Mouse (Mus musculus) mouse trophoblast stem cell (cell line): ENCODE measurements at regions not wholly inside any gene's neighbourhood (a gene's known extent, or its start where the extent isn't known, plus 50 kb on each side); places are given as distances from the start of the nearest gene placed in this dataset.

Source experiments
- in situ Hi-C, 2 experiments: fragments of 300-500 bp; cut with MseI, MboI; formaldehyde crosslinking; loops; 2 replicates in 1 of 2; 3 replicates in 1 of 2; pipeline ENCODE4 v1.15.1; 2025

- in situ Hi-C loops, result no loop called here
Observed at GRCm38 (mm10) chr6:100176914-100177560, 110.2 kb downstream of the Rybp start.

GRCm38 (mm10) chr6:100170711-100171348 lies 116.5 kb downstream of the Rybp start:
- in situ Hi-C loops, result no loop called here

GRCm38 (mm10) chr6:100167321-100167720 lies 120.0 kb downstream of the Rybp start:
- in situ Hi-C loops, result no loop called here

GRCm38 (mm10) chr6:100165746-100166145 lies 121.5 kb downstream of the Rybp start:
- in situ Hi-C loops, result no loop called here

GRCm38 (mm10) chr6:100164162-100164561 lies 123.1 kb downstream of the Rybp start:
- in situ Hi-C loops, result no loop called here

- in situ Hi-C loops, result no loop called here
Observed at GRCm38 (mm10) chr6:100163814-100164130, 123.5 kb downstream of the Rybp start.

DNA sequence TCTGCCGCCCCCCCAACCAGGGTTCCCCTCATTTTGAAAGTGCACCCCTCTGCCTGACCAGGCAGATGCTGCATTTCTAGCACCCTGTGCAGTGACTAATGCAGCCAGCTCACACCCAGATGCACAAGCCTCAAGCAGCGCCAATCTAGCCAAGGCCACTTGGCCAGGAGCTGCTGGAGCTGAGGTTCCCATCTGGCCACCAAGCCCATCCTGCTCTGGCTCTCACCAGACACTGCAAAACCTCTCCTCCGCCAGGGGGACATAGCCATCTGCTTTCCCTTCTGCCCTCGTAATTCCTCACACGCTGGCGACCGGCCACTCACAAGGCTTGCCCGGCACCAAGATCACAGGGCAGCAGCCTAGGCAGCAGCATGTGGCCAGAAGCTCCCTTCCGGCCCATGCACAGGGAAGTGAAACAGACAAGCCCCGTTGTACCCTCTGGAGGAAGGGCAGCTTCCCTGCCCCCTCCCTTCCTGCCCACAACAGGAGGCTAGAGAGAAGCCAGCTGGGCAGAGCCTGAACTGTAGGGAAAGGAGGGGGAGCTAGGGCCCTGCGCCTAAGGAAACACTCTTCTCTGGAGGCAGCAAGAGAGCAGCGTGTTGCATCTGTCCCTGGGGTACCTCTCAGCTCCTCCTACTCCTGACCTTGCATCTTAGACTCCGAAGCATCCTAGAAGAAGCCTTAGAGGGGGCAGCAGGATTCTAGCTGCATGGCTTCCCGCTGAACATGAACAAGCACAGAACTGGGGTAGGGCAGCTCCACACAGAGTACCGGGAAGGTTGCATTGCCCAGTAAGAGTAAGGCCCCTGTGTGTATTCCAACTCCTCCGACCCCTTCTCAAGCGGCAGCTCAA lies 124.1 kb downstream of the Rybp start:
- in situ Hi-C loops, result no loop called here

DNA sequence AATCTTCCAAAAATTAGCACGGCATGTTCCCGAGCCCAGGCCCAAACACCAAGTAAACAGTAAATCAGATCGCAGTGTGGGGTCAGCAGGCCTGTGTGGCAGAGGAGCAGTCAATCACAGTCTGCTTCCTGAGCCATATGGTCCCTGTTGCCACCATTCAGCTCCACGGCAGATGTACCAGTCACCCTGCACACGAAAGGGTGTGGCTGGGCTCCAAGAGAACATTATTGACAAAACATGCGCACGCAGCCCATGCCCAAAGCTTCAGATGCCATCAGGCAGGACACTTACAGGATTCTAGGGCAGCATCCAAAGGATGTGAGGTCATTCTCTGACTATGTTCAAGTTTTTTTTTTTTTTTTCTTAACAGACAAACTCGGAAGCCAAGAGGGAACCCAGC lies 126.6 kb downstream of the Rybp start:
- in situ Hi-C loops, result no loop called here

GRCm38 (mm10) chr6:100159817-100160216 lies 127.5 kb downstream of the Rybp start:
- in situ Hi-C loops, result no loop called here

DNA sequence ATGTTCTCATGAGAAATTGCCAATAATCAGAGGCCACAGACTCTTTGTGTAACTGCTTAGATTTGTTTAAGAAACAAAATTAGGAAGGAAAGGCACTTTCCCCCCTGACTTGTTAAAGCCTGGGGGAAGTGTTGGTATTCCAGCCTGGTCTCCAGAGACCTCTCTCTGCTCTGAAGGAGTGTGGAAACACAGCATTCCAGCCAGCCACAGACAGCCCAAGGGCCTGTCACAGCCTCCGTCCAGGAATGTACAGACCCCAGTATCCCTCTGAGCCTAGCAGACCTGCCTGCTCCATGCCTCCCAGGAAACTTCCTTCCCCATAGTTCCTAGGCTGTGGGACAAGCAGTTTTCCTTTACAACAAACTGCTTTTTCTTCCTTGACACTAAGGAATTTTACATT lies 128.0 kb downstream of the Rybp start:
- in situ Hi-C loops, result no loop called here

- in situ Hi-C loops, result no loop called here
Observed at GRCm38 (mm10) chr6:100157288-100157687, 130.0 kb downstream of the Rybp start.

GRCm38 (mm10) chr6:100156163-100156562 lies 131.1 kb downstream of the Rybp start:
- in situ Hi-C loops, result no loop called here

DNA sequence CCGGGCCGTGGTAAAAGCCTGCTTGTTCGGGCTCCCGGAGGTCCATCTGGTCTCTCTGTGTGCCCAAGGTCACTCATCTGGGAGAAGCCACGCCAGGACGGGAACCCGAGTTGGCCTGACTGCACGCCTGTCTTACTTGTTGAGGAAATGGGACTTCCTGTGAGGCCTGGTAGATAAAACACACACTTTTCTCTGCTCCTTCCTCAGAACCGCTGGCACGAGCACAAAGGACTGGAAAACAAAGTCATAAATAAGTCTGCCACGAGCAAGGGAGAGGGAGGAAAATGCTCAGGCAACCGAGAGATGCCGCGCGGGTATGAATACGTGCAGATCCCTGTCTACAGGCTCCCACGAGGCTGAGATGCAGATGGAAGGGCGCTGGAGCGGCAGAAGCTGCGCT lies 131.6 kb downstream of the Rybp start:
- in situ Hi-C loops, result no loop called here

GRCm38 (mm10) chr6:100151447-100151846 lies 135.8 kb downstream of the Rybp start:
- in situ Hi-C loops, result no loop called here

DNA sequence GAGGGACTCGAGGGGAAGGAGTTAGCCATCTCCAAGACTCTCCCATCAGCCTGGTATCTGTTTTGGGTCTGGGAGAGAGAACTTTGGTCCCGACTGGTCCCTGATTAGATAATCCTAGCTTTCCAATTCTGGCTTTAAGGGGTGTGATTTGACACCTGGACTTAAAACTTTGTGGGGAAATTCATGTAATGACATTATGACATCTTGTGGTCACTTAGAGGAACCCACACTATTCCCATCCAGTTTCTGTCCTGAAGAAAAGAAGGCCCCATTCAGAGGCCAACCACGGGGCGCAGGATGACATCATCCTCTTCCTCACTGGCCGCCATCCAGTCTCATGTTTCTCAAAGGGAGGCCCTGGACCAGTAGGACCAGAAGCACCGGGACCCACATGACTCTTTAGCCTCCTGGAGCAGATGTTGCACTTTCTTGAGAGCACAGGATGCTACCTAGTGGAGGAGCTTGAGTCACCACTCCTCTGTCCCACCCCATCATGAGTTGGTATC lies 136.5 kb downstream of the Rybp start:
- in situ Hi-C loops, result no loop called here

- in situ Hi-C loops, result no loop called here
Observed at GRCm38 (mm10) chr6:100149458-100149852, 137.8 kb downstream of the Rybp start.

GRCm38 (mm10) chr6:100148751-100149457 lies 138.4 kb downstream of the Rybp start:
- in situ Hi-C loops, result no loop called here

DNA sequence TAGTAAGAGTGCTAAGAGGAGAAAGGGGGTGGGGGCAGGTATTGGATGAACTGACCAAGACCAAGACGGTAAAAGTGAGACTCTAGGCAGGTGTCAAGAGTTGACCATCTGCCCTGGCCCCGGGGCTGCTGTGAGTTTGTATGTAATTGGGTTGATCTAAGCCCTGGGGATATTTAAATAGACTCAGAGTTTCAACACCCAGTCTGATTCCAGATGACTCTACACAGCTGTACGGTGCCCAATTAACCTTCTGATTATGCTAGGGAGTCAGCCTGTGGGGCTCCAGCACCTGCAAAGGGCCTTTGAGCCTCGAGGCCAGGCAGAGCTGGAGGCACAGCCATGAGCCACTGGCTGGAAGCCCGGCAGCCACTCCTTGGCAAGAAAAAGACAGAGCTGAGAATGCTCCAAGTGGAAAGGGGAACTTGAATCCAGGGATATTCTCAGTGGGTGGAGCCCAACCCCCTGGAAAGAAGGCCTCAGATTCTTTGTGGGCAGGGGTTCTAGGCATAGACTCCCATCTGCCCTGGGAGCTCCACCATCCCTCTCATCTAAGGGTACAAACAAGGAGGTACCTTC lies 140.8 kb downstream of the Rybp start:
- in situ Hi-C loops, result no loop called here

DNA sequence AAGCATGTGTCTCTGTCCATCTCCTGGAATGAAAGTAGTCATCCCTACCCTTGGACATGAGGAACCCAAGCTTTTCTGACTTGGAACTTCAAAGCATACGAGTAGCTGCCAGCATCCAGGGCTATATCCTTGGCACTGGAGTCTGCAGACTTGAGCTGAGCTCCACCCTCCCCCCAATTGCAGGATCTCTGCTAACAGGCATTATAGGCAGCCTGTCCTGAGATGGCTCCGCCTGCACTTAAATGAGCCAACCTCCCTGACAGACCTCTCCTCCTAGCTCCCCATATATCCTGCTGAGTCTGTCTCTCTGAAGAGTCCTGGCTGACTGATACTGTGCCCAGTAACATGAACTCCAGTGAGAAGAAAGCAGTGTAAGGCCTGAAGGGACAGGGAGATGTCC lies 141.4 kb downstream of the Rybp start:
- in situ Hi-C loops, result no loop called here

- in situ Hi-C loops, result no loop called here
Observed at GRCm38 (mm10) chr6:100144544-100145287, 142.6 kb downstream of the Rybp start.
